ENCODE assay signal across 10 mouse cellular contexts in genomic region chr5:25313881-25314280, GRCm38 (mm10).
DNase-seq lines count a peak whose midpoint lies in the region; ATAC-seq and TF ChIP-seq lines count a peak whose summit lies in the region.
"Had no signal": no experiment of that assay in that cellular context is flagged by ENCODE, and none has a peak within 500 bp of the region (broad histone marks: within the 10 kb centered on the region; RNA-seq: fewer than 3 reads in every experiment).

No protein-coding gene starts in this region.

- no peak for ATAC-seq in lung, postnatal 0 days

- no peaks in the 10 kb centered on the region for H3K27me3 ChIP-seq in heart, embryonic 10.5 days (ENCODE audit: insufficient read depth, poor library complexity, severe bottlenecking)
- H3K27me3 ChIP-seq in lung, postnatal 0 days (replicated peaks; ENCODE audit: insufficient read depth, low read length) = no peaks in the 10 kb centered on the region
- H3K27me3 ChIP-seq: hindbrain, embryonic 13.5 days; neural tube, embryonic 13.5 days had no signal

- no peak overlapping the region for H3K9ac ChIP-seq in lung, postnatal 0 days (replicated peaks; ENCODE audit: low read depth)
- H3K9ac ChIP-seq: hindbrain, embryonic 13.5 days; neural tube, embryonic 13.5 days had no signal

- no peak for TF ChIP-seq CTCF in lung, postnatal 0 days (IDR thresholded peaks at IDR 0.05)

- WGBS in heart, embryonic 10.5 days = 87% methylated on average over 6 of the region's 6 CpGs
- WGBS in lung, postnatal 0 days = 68% methylated on average over 6 of the region's 6 CpGs

- H3K27ac ChIP-seq in heart, embryonic 10.5 days = no peak overlapping the region
- H3K27ac ChIP-seq in lung, postnatal 0 days (ENCODE audit: low read length) = no peak overlapping the region
- H3K27ac ChIP-seq: hindbrain, embryonic 13.5 days; neural tube, embryonic 13.5 days had no signal

- H3K36me3 ChIP-seq in heart, embryonic 10.5 days = peaks cover 67% of the 10 kb centered on the region
- H3K36me3 ChIP-seq in lung, postnatal 0 days (ENCODE audit: insufficient read depth, low read length) = peaks cover 36% of the 10 kb centered on the region

- no peak overlapping the region for H3K4me3 ChIP-seq in heart, embryonic 10.5 days
- no peak overlapping the region for H3K4me3 ChIP-seq in lung, postnatal 0 days (ENCODE audit: low read depth, low read length)
- H3K4me3 ChIP-seq: hindbrain, embryonic 13.5 days; neural tube, embryonic 13.5 days had no signal

- no peak overlapping the region for H3K4me2 ChIP-seq in lung, postnatal 0 days (replicated peaks; ENCODE audit: low read depth, low read length)
- H3K4me2 ChIP-seq: hindbrain, embryonic 13.5 days; liver, embryonic 11.5 days; neural tube, embryonic 13.5 days had no signal

- no peak for TF ChIP-seq EP300 in lung, postnatal 0 days (IDR thresholded peaks at IDR 0.05)

- H3K9me3 ChIP-seq in heart, embryonic 10.5 days = no peaks in the 10 kb centered on the region
- no peaks in the 10 kb centered on the region for H3K9me3 ChIP-seq in lung, postnatal 0 days (ENCODE audit: low read length)
- H3K9me3 ChIP-seq: hindbrain, embryonic 13.5 days; neural tube, embryonic 13.5 days had no signal

- no peaks in the 10 kb centered on the region for H3K4me1 ChIP-seq in heart, embryonic 10.5 days
- H3K4me1 ChIP-seq in lung, postnatal 0 days (ENCODE audit: insufficient read depth, low read depth, low read length) = no peaks in the 10 kb centered on the region
- H3K4me1 ChIP-seq: hindbrain, embryonic 13.5 days; neural tube, embryonic 13.5 days had no signal

- peak; percentile 87 for DNase-seq in heart, adult 11 months
- no peak for DNase-seq in heart, embryonic 10.5 days (ENCODE audit: low spot score)
- peak; percentile 24 for DNase-seq in lung, postnatal 10 days
- DNase-seq in lung, postnatal 0 days (ENCODE audit: low spot score) = no peak
- DNase-seq in adrenal gland, postnatal 36 days = peak; percentile 37 to 45
- peak; percentile 26 for DNase-seq in heart, postnatal 4 days
- no peak for DNase-seq in yolk sac, embryonic 10.5 days (ENCODE audit: low spot score)

Comparison
In these comparisons a context has a peak if more than half of its experiments do, and no peak if none do; other contexts are left out.
1. DNase-seq: peak in heart, adult 11 months (single experiment), lung, postnatal 10 days (single experiment), adrenal gland, postnatal 36 days (2 of 2) and heart, postnatal 4 days (single experiment); none in heart, embryonic 10.5 days (single experiment), lung, postnatal 0 days (single experiment) and yolk sac, embryonic 10.5 days (single experiment).